Mouse (Mus musculus) Patski (cell line): ENCODE results near the gene Bag1. TPM values are rescaled to one million over a fixed set of nuclear protein-coding genes. Genes with fewer than 3 reads are reported as not detected.

Source experiments
- ATAC-seq: fragments of 100-300 bp; one replicate; pipeline ENCODE4 v1.8.0; 2021
- CTCF ChIA-PET: fragments of 350-600 bp; sonication (Branson Sonifier 250); formaldehyde crosslinking; loops from one replicate; lab custom pipeline; 2022; ENCODE audit warnings: inconsistent platforms; lab: Charles Lee
- POLR2A ChIA-PET: fragments of 350-600 bp; sonication (Branson Sonifier 250); formaldehyde crosslinking; loops from one replicate; lab custom pipeline; 2022; ENCODE audit warnings: antibody characterized with exemption, inconsistent platforms; lab: Charles Lee
- DNase-seq: peaks from one replicate; pipeline ENCODE4 v3.0.0-alpha.2; 2011; ENCODE audit warnings: low read depth, low spot score
- H3K27me3 ChIP-seq: fragments of 371-371 bp; one replicate; pipeline ENCODE4 v1.5.1; 2021
- CTCF ChIP-seq: fragments of 100-300 bp; IDR thresholded peaks from one replicate; pipeline ENCODE4 v1.5.1; 2021
- in situ Hi-C: fragments of 300-500 bp; cut with MboI; formaldehyde crosslinking; loops from 3 replicates; pipeline ENCODE4 v1.11.1; 2018; ENCODE audit warnings: low pct_unique_long_range_greater_than_20kb, mixed read lengths
- polyA plus RNA-seq: library from polyadenylated mRNA; unstranded; gene quantifications from one replicate; pipeline ENCODE4 v1.2.3, GENCODE M21; 2021

Gene Bag1
- 140 TPM for polyA plus RNA-seq

DNA sequence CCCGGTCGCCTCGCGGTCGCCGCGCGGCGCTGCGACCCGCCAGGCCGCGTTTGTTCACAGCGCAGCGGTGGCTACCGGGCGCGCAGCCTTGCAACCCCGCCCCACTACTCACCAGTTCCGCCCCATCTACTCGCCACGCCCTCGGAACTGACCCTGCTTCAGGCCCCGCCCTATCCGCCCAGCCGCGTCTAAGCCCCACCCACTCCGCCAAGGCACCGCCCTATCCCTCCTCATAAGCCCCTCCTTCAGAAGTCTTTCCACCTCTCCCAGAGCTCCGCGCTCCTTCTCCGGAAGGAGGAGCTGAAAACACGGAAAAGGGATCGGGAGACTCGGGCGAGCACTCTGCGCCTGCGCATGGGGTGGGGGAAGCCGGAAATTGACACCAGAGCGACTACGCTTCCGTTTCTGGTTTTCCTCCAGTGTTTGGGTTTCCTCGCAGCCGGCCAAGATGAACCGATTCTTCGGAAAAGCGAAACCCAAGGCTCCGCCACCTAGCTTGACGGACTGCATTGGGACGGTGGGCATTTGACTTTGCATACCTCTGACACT is at the start of gene Bag1, which contains the start of gene Chmp5:
TSS of gene Bag1 (minus strand) at position 135 of the 549 bp plus-strand sequence.
TSS of gene Chmp5 (plus strand) at position 248 of the 549 bp plus-strand sequence.
- no peaks in the 10 kb centered on the region for H3K27me3 ChIP-seq
- ChIA-PET POLR2A (no interaction called here), CTCF (no interaction called here)
- in situ Hi-C loops: no loop called here
- TF ChIP-seq CTCF: no peak
- ATAC-seq (peak; percentile 95), DNase-seq (peak; percentile 96)

DNA sequence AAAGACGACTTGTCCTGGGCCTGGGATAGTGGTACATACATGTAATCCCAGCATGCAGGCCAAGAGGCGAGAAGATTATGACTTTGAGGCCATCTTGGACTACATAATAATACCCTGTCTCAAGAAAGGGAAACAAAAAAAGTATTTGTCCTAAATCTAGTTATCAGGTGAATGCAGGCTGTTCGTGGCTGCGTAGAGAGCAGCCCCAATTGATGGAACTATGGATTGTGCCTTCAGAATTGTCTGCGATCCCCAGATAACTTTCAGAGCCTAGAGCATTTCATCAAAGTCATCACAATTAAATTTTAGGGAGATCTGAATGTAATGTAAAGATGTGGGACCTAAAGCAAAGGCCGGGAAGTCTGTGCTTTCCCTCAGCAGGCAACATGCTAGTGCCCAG is 48.2 kb upstream of the Bag1 start:
- ChIA-PET POLR2A (no interaction called here), CTCF (no interaction called here)
- no peak for TF ChIP-seq CTCF
- H3K27me3 ChIP-seq: no peaks in the 10 kb centered on the region
- no peak for DNase-seq
- no peak for ATAC-seq
- in situ Hi-C loops: no loop called here

DNA sequence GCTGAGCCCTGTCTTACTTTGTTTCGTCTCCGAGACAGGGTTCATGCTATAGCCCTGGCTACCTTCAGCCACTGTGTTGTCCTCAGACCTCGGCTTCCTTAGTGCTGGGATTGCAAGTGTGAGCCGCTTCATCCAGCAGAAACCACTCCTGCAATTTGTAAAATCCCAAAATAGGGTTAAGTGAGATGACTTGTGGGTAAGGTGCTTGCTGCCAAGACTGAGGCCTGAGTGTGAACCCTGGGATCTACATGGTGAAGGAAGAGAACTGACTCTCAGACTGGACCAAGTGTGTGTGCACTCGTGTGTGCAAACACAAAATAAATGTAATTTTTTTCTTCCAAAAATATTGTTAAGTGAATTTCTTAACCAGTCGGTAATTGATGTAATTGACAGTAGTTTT is 41.5 kb upstream of the Bag1 start:
- ATAC-seq (no peak), DNase-seq (no peak)
- no peak for TF ChIP-seq CTCF
- ChIA-PET POLR2A (no interaction called here), CTCF (no interaction called here)
- H3K27me3 ChIP-seq: no peaks in the 10 kb centered on the region
- in situ Hi-C loops: no loop called here

DNA sequence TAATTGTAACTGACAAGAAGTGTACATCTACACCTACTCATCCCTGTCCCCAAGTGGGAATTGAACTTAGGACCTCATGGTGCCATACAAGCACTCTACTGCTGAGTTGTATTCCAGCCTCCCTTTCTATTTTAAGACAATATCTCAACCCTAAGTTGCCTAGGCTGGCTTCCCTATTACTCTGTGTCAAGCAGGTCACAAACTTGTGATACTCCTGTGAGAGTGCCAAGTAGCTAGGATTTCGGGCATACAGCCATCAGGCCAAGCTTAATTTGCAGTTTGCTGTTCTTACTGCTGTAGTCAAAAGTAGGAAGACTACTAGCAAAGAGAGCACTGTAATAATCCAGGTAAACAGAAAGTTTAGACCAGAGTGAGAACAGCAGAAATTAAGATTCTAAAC is 35.6 kb upstream of the Bag1 start:
- TF ChIP-seq CTCF: no peak
- CTCF ChIA-PET: interaction anchor here (1.3 kb wide), 1 partner anchor 30 kb away, joined by 3 read pairs; no protein-coding TSS in a partner anchor
- in situ Hi-C loops: no loop called here
- H3K27me3 ChIP-seq: no peaks in the 10 kb centered on the region
- no peak for ATAC-seq
- DNase-seq: no peak
- POLR2A ChIA-PET: no interaction called here

DNA sequence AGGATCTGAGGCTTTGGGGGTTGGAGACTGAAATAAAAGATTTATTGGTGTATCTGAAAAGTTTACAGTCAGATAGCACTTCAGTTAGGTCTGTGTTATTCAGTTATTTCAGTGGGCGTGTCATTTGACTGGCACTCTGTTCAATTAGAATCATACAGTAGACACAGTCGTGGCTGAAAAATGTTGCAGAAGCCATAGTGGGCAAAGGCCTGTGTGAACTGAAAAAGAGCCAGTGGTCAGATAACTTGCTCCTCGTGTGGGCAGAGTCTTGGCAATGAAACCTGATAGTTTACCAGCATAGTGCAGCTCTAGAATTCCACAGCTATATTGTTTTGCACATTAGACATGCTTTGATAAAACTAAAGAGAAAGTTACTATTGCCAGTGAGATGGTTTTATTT is 34.4 kb upstream of the Bag1 start:
- CTCF ChIA-PET: no interaction called here

DNA sequence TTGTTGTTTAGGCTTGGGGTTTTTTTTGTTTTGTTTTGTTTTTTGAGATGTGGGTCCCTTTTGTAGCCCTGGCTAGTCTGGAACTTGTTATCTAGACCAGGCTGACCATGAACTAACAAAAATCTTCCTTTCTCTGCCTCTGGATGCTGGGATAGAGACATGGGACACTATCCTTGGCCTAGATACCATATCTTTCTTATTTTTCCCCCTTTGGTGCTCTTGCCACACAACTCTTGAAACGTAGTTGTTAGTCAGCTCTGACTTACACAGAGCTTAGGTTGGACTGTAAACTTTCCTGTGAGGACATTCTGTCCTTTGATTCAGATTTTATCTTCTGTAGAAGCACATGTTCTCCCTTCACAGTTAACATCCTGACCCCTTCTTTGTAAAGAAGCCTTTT is 31.3 kb upstream of the Bag1 start:
- H3K27me3 ChIP-seq: no peaks in the 10 kb centered on the region
- ATAC-seq (no peak), DNase-seq (no peak)
- POLR2A ChIA-PET: interaction anchor here (1.1 kb wide), 1 partner anchor 19 kb away, joined by 3 read pairs; no protein-coding TSS in a partner anchor
- CTCF ChIA-PET: interaction anchor here (0.9 to 1.2 kb wide), 2 partner anchors 24 to 39 kb away, joined by 3 read pairs; no protein-coding TSS in a partner anchor
- in situ Hi-C loops: no loop called here
- no peak for TF ChIP-seq CTCF

More for the DNA sequence above, 34.4 kb upstream of the Bag1 start:
- H3K27me3 ChIP-seq: no peaks in the 10 kb centered on the region
- no peak for TF ChIP-seq CTCF
- in situ Hi-C loops: no loop called here
- POLR2A ChIA-PET: no interaction called here
- no peak for ATAC-seq
- no peak for DNase-seq

DNA sequence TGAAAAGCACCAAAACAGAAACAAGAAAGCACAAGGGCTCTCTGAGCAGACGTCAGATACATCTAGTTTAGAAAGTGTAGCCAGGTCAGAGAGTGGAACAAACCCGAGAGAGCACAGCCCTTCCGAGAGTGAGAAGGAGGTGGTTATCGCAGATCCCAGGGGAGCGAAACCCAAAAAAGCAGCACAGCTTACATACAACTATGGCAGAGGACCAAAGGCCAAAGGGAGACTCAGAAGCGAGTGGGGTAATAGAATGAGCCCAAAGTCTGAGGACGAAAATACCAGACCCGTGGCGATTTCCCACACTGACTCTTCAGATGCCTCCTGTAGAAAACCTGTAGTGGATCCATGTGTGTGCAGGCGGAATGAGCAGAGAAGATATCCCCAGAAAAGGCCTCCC is 28.6 kb upstream of the Bag1 start:
- DNase-seq: no peak
- ATAC-seq: no peak
- ChIA-PET CTCF (no interaction called here), POLR2A (no interaction called here)
- no peaks in the 10 kb centered on the region for H3K27me3 ChIP-seq
- in situ Hi-C loops: no loop called here
- no peak for TF ChIP-seq CTCF

DNA sequence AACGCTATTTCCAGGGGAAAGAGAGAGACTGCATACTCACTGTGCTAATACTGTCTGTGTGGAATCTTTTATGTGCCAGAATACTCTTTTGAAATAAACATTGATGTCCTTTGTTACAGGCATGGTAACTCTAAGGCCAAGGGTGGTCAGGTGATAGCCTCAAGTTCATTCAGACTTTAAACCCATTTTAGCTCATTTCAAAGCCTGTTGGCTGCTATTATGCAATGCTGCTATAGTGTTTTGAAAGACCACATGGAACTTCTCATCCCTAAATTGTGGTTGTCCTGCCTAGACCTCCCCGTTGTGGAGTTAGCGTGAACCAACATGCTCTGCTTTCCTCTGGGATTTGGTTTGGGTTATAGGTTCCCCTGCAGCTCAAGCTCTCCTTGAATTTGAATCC is 27.6 kb upstream of the Bag1 start:
- ChIA-PET POLR2A (no interaction called here), CTCF (no interaction called here)
- in situ Hi-C loops: no loop called here
- DNase-seq (no peak), ATAC-seq (no peak)
- no peak for TF ChIP-seq CTCF
- H3K27me3 ChIP-seq: no peaks in the 10 kb centered on the region

DNA sequence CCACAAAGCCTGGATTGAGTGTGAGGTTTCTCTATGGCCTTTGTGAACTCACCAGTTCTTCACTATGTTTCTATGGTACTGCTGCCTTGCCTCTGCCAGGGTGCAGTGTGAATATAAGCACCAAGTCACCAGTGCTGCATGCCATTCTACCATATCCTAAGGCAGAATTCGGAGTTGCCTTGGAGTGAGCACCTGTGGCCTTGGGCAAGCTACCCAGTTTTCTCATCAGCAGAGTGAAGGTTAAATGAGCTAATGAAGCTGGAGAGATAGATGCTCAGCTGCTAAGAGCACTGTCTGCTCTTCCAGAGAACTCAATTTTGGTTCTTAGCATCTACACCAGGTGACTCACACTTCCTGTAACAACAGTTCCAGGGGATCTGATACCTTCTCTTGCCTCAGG is 25.9 kb upstream of the Bag1 start:
- in situ Hi-C loops: no loop called here
- ChIA-PET CTCF (interaction anchor here (0.8 kb wide), 1 partner anchor 19 kb away, joined by 3 read pairs; no protein-coding TSS in a partner anchor), POLR2A (no interaction called here)
- TF ChIP-seq CTCF: no peak
- no peak for DNase-seq
- no peak for ATAC-seq
- H3K27me3 ChIP-seq: no peaks in the 10 kb centered on the region

DNA sequence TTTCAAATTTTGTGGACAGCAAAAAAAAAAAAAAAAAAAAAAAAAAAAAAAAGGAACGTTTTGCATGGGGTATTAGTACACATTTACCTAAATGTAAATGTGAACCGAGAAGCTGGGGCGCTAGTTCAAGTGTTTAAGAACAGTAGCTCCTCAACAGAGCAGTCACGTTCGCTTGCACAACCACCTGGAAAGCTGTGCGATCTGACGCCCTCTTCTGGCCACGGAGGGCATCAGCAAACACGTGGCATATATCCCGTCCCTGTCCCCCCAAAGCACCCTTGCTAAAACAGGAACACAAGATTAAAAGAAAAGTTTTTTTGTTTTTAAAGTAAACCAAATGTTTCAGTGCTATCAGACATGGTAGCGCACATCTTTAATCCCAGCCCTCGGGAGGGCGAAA is 23.6 kb upstream of the Bag1 start:
- CTCF ChIA-PET: no interaction called here
- ATAC-seq: peak; percentile 45
- in situ Hi-C loops: no loop called here
- POLR2A ChIA-PET: interaction anchor here (0.6 to 0.7 kb wide), 2 partner anchors 149 to 176 kb away, joined by 3 to 4 read pairs; no protein-coding TSS in a partner anchor
- H3K27me3 ChIP-seq: no peaks in the 10 kb centered on the region
- DNase-seq: no peak
- peak; percentile 51 for TF ChIP-seq CTCF

DNA sequence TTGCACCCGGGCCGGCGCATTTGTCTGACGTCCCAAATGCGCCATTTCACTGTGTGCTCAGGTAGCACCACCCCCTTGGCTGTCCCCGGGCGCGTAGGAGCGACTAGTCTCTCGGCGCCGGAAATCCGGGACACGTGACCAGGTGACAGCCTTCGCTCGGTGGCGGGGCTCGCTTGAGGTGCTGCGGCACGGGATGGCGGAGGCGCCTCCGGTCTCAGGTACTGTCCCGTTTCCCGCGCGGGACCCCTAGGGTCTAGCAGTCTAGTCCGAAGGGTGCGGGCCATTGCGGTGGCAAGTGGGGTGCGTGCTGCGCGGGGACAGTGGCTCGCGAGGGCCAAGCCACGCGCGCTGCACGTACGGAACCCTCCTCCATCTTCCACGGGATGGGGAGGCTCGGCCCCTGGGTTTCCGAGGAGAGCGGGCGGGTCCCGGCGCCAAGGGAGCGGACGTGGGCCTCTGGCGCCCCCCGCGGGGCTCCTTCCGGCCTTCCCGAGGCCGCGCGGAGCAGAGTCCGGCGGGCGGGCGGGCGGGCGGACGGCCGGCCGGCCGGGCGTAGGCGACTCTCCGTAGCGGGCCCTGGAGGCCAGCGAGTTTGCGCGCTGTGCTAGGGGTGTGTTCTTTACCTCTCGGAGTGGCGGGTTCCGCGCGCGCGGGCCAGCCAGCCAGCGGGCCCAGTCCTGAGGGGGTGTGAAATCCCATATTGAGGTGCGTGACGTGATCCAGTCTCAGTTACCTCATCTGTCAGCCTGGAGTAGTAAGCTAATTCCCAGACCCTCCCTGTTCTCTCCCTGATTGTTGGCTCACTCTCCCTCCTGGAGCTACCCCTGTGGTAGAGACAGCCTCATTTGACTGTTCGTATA is 23.0 kb upstream of the Bag1 start, which contains the start of gene Nfx1:
TSS of gene Nfx1 (plus strand) at position 65 of the 860 bp plus-strand sequence.
- CTCF ChIA-PET: no interaction called here
- peak; percentile 81 for ATAC-seq

More for the DNA sequence above, 23.0 kb upstream of the Bag1 start, which contains the start of gene Nfx1:
- in situ Hi-C loops: no loop called here
- POLR2A ChIA-PET: interaction anchor here (0.6 to 0.7 kb wide), 2 partner anchors 150 to 175 kb away, joined by 3 to 4 read pairs; no protein-coding TSS in a partner anchor
- peak; percentile 64 for DNase-seq
- no peaks in the 10 kb centered on the region for H3K27me3 ChIP-seq
- no peak for TF ChIP-seq CTCF
